ENCODE assay signal across 9 mouse cellular contexts in the genomic region with DNA sequence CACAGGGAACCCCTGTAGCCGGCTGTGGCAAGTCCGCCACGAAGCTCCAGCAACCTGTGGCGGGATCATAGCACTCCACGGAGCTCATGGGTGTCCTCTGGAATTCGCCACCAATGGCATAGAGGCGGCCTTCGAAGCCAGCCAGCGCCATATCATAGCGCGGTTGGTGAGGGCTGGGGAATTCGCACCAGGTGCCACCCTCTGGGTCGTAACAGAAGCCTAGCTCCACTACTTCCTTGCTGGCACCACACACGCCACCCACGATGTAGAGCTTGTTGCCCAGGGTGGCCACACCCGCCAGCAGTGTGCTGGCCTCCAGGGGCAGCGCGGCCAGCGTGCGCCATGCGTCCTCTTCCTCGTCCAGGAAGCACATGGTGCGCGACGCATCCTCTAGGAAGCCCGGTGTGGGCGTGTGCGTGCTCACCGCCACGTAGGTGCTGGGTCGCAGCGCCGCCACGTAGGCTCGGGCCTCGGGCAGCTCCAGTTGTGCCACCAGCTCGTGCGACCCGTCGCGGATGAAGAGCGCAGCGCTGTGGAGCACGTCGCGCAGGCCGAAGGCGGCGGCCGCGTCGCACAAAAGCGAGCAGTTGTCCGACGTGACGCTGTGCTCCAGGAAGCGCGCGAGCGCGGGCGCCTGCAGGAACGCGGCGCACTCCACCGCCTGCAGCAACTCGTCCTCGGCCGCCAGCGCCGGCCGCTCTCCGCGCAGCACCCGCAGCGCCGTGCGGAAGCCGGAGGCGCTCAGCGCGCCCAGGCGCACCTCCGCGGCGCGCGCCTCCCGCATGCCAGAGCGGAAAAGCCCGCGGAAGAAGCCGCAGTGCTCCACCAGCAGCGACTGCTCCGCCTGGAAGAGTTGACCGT. TPM values are rescaled to one million over a fixed set of nuclear protein-coding genes. Genes with fewer than 3 reads are reported as not detected.
A peak's percentile ranks its signal among the peaks of the same experiment; 100 is the strongest.
DNase-seq lines count a peak whose midpoint lies in the region; ATAC-seq lines count a peak whose summit lies in the region.
"Had no signal": no experiment of that assay in that cellular context is flagged by ENCODE, and none has a peak within 500 bp of the region (broad histone marks: within the 10 kb centered on the region; RNA-seq: fewer than 3 reads in every experiment).

No protein-coding gene starts in this region.

- peaks cover 23% of the 10 kb centered on the region for H3K4me1 ChIP-seq in kidney, embryonic 15.5 days
- no peaks in the 10 kb centered on the region for H3K4me1 ChIP-seq in midbrain, embryonic 16.5 days (ENCODE audit: control insufficient read depth, insufficient read depth, low read length)

- peak; percentile 35 for DNase-seq in adrenal gland, postnatal 10 days
- DNase-seq in adrenal gland, adult 8-10 months: no peak
- peak; percentile 29 for DNase-seq in urinary bladder, postnatal 14 days (ENCODE audit: low spot score)
- no peak for DNase-seq in urinary bladder, postnatal 36 days (ENCODE audit: low spot score in 2 of 2)
- no peak for DNase-seq in layer of hippocampus, adult 8-10 months (ENCODE audit: low spot score in 2 of 2)

- 17% methylated on average over 84 of the region's 96 CpGs for WGBS in kidney, embryonic 15.5 days
- 17% methylated on average over 96 of the region's 96 CpGs for WGBS in midbrain, embryonic 16.5 days

- H3K27me3 ChIP-seq in kidney, embryonic 15.5 days: peaks cover 36% of the 10 kb centered on the region
- H3K27me3 ChIP-seq in midbrain, embryonic 16.5 days (ENCODE audit: control insufficient read depth, insufficient read depth, low read depth, low read length): peaks cover 32% of the 10 kb centered on the region

- H3K36me3 ChIP-seq in kidney, embryonic 15.5 days: no peaks in the 10 kb centered on the region
- H3K36me3 ChIP-seq in midbrain, embryonic 16.5 days (ENCODE audit: control insufficient read depth, insufficient read depth, low read length): no peaks in the 10 kb centered on the region

- H3K4me3 ChIP-seq in kidney, embryonic 15.5 days (replicated peaks): peak overlapping the region; percentile 48
- peak overlapping the region; percentile 43 for H3K4me3 ChIP-seq in midbrain, embryonic 16.5 days (ENCODE audit: low read depth, low read length)

- peak overlapping the region; percentile 67 for H3K4me2 ChIP-seq in kidney, embryonic 15.5 days
- peak overlapping the region; percentile 54 for H3K4me2 ChIP-seq in midbrain, embryonic 16.5 days (ENCODE audit: low read length)

- H3K9ac ChIP-seq in kidney, embryonic 15.5 days: peak overlapping the region; percentile 31
- H3K9ac ChIP-seq in midbrain, embryonic 16.5 days (ENCODE audit: low read depth, low read length): peak overlapping the region; percentile 46

- H3K9me3 ChIP-seq in kidney, embryonic 15.5 days (replicated peaks): no peaks in the 10 kb centered on the region
- H3K9me3 ChIP-seq in midbrain, embryonic 16.5 days (replicated peaks; ENCODE audit: control insufficient read depth, low read length, poor library complexity, severe bottlenecking): no peaks in the 10 kb centered on the region

- peak; percentile 31; the same call in 1 of the 2 replicates for ATAC-seq in kidney, embryonic 15.5 days (replicated peaks; ENCODE audit: low FRiP score)
- peak; percentile 67 for ATAC-seq in midbrain, embryonic 16.5 days
- ATAC-seq in activated CD4-positive, CD25-positive, alpha-beta regulatory T cell, adult 4 months: no peak

- H3K27ac ChIP-seq in kidney, embryonic 15.5 days: no peak overlapping the region
- H3K27ac ChIP-seq in midbrain, embryonic 16.5 days (ENCODE audit: low read length): no peak overlapping the region

RNA-seq across cellular contexts. Expression of a gene that starts 0.5 kb away (rescaled TPM):
- 1 to 10 TPM in 1 of 2 experiments, under 1 TPM in 1; 0.84 to 3.9 TPM for total RNA-seq in adrenal gland, postnatal 10 days (2021)
- under 1 TPM in 3 of 4 experiments, not detected in 1; 0.13 to 0.23 (median 0.21) TPM for total RNA-seq in adrenal gland, adult 8-10 months (2022)
- polyA plus RNA-seq in kidney, embryonic 15.5 days (2015; fragmentation: Nextera tagmentation; extraction: Ambion mirVana): 2.2 TPM in 2 replicates
- 0.50 and 0.67 TPM in 2 replicates for polyA plus RNA-seq in midbrain, embryonic 16.5 days (2015; fragmentation: Nextera tagmentation; extraction: Ambion mirVana)
- under 1 TPM; 0.11 to 0.45 (median 0.23) TPM for total RNA-seq in layer of hippocampus, adult 8-10 months (2022)
- not detected for polyA plus RNA-seq in activated CD4-positive, CD25-positive, alpha-beta regulatory T cell, adult 4 months (2017; shearing (Covaris generic))

RNA-seq across cellular contexts. Expression of a gene that starts 7.3 kb away (rescaled TPM):
- total RNA-seq in adrenal gland, postnatal 10 days (2021): 10 to 100 TPM; 32.3 to 76.7 TPM
- total RNA-seq in adrenal gland, adult 8-10 months (2022): 10 to 100 TPM in 1 of 4 experiments, 1 to 10 TPM in 3; 5.9 to 20.4 (median 7.2) TPM
- polyA plus RNA-seq in kidney, embryonic 15.5 days (2015; fragmentation: Nextera tagmentation; extraction: Ambion mirVana): 13.4 and 16.1 TPM in 2 replicates
- 7.1 and 8.4 TPM in 2 replicates for polyA plus RNA-seq in midbrain, embryonic 16.5 days (2015; fragmentation: Nextera tagmentation; extraction: Ambion mirVana)
- 1 to 10 TPM; 2.9 to 4.4 (median 3.8) TPM for total RNA-seq in layer of hippocampus, adult 8-10 months (2022)
- polyA plus RNA-seq in activated CD4-positive, CD25-positive, alpha-beta regulatory T cell, adult 4 months (2017; shearing (Covaris generic)): under 1 TPM in 1 of 2 experiments, not detected in 1; 0.19 TPM

RNA-seq across cellular contexts. Expression of a gene that starts 30.1 kb away (rescaled TPM):
- under 1 TPM in 1 of 2 experiments, not detected in 1; 0.45 TPM for total RNA-seq in adrenal gland, postnatal 10 days (2021)
- total RNA-seq in adrenal gland, adult 8-10 months (2022): 1 to 10 TPM in 1 of 4 experiments, under 1 TPM in 2, not detected in 1; 0.41 to 1.7 (median 0.49) TPM
- polyA plus RNA-seq in kidney, embryonic 15.5 days (2015; fragmentation: Nextera tagmentation; extraction: Ambion mirVana): 0.14 and 0.31 TPM in 2 replicates
- polyA plus RNA-seq in midbrain, embryonic 16.5 days (2015; fragmentation: Nextera tagmentation; extraction: Ambion mirVana): 2.1 and 2.7 TPM in 2 replicates
- total RNA-seq in layer of hippocampus, adult 8-10 months (2022): 1 to 10 TPM; 3.3 to 7.4 (median 5.1) TPM
- not detected for polyA plus RNA-seq in activated CD4-positive, CD25-positive, alpha-beta regulatory T cell, adult 4 months (2017; shearing (Covaris generic))

RNA-seq across cellular contexts. Expression of a gene that starts 31.8 kb away (rescaled TPM):
- under 1 TPM; 0.45 to 0.78 TPM for total RNA-seq in adrenal gland, postnatal 10 days (2021)
- total RNA-seq in adrenal gland, adult 8-10 months (2022): not detected
- 3.1 and 4.3 TPM in 2 replicates for polyA plus RNA-seq in kidney, embryonic 15.5 days (2015; fragmentation: Nextera tagmentation; extraction: Ambion mirVana)
- not detected in 2 replicates for polyA plus RNA-seq in midbrain, embryonic 16.5 days (2015; fragmentation: Nextera tagmentation; extraction: Ambion mirVana)
- not detected for total RNA-seq in layer of hippocampus, adult 8-10 months (2022)
- polyA plus RNA-seq in activated CD4-positive, CD25-positive, alpha-beta regulatory T cell, adult 4 months (2017; shearing (Covaris generic)): not detected
- total RNA-seq: left cerebral cortex, adult 18-20 months had no signal

RNA-seq across cellular contexts. Expression of a gene that starts 44.6 kb away (rescaled TPM):
- 10 to 100 TPM; 11.2 to 14.1 TPM for total RNA-seq in adrenal gland, postnatal 10 days (2021)
- 10 to 100 TPM; 14.3 to 22.7 (median 16.4) TPM for total RNA-seq in adrenal gland, adult 8-10 months (2022)
- 21.1 and 25.3 TPM in 2 replicates for polyA plus RNA-seq in kidney, embryonic 15.5 days (2015; fragmentation: Nextera tagmentation; extraction: Ambion mirVana)
- 23.2 and 25.0 TPM in 2 replicates for polyA plus RNA-seq in midbrain, embryonic 16.5 days (2015; fragmentation: Nextera tagmentation; extraction: Ambion mirVana)
- 10 to 100 TPM; 16.6 to 20.5 (median 18.5) TPM for total RNA-seq in layer of hippocampus, adult 8-10 months (2022)
- 10 to 100 TPM; 23.1 to 29.6 TPM for polyA plus RNA-seq in activated CD4-positive, CD25-positive, alpha-beta regulatory T cell, adult 4 months (2017; shearing (Covaris generic))

Comparison
In these comparisons a context has a peak if more than half of its experiments do, and no peak if none do; other contexts are left out.
1. DNase-seq: peak in adrenal gland, postnatal 10 days (single experiment) and urinary bladder, postnatal 14 days (single experiment); none in adrenal gland, adult 8-10 months (single experiment), urinary bladder, postnatal 36 days (0 of 2) and layer of hippocampus, adult 8-10 months (0 of 2).